Mouse (Mus musculus): Measurements from ENCODE around the gene Nrtn. TPM values are rescaled to one million over a fixed set of nuclear protein-coding genes. Genes with fewer than 3 reads are reported as not detected.

The Nrtn gene
- polyA plus RNA-seq, 2 experiments from 2014 or later = not detected

- ATAC-seq = peak; percentile 53
Measured at GRCm38 (mm10) chr17:56717363-56718058, 39.8 kb downstream of the Nrtn start, which contains the start of the genes Ndufa11 and Vmac. Ndufa11 (plus strand) TSS chr17:56717767. Vmac (minus strand) TSS chr17:56718022.

DNA sequence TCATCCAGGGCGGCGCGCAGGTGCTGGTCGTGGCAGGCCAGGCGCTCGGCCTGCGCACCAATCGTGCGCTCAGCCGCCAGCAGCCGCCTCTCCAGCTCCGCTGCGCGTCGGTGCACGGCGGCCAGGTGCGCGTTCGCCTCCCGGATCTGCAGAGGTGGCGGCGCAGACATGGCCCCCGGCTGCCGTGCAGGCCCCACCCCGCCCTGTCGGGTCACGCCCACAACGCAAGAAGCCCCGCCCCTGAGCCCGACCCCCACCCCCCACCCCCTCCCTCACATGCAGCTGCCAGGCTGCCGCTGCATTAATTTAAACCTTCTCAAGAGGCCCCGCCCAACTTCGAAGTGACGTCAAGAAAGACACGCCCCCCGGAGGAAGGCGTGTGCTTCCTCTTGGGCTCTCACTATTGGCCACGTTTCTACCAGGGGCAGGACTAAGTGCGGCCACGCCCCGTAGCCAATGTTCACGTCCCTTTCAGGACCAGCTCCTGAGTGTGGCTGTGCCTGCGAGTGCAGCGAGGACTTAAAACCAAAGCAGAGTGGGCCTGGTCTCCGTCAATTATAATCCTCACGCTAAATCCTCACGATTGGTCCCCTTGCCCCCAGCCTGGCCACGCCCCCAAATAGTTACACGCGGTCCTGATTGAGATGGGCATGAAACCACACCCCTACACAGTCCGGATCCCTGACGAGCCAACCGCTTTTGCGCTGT is 40.5 kb downstream of the Nrtn start:
- peak; percentile 92 for ATAC-seq

GRCm38 (mm10) chr17:56715914-56716654 is 41.2 kb downstream of the Nrtn start:
- ATAC-seq = no peak

DNA sequence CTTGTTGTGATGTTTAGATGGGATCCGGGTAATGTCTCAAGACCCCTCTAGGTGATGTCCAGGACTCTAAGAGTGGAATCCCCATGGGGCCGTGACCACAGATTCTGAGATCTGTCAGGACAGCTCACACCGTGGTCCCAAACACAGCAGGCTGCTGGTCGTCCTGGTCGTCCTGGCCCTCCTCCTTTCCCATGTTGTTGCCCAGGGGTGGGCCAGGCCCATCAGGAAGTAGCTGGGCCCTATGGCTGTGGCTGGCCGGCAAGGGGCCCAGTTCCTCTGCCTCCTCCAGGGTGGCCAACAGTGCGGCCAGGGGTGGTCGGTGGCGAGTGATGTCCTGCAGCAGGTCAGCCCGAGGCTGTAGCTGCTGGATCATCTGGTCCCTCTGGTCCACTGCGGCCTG is 42.0 kb downstream of the Nrtn start:
- ATAC-seq = no peak

GRCm38 (mm10) chr17:56709708-56710107 is 47.6 kb downstream of the Nrtn start:
- ATAC-seq = no peak

DNA sequence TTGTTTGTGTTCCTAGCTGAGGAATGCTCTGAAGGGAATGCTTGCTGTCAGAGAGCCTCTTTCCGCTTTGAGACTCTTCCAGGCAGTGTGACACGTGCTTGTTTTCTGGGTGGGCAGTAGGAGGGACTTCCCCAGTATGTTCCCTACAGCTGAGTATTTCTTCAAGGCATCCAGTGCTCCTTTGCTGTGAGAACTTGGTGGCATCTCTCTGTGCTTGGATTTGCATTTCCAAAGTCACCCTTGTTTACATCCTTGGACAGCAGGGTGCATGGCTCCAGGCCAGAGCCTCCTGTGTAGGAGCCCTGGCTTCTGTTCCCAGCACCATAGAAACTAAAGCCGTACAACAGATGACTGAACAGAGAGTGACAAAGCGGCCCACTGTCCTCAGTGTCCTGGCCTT is 48.6 kb downstream of the Nrtn start:
- ATAC-seq = no peak

GRCm38 (mm10) chr17:56706515-56706914 is 50.8 kb downstream of the Nrtn start:
- no peak for ATAC-seq

DNA sequence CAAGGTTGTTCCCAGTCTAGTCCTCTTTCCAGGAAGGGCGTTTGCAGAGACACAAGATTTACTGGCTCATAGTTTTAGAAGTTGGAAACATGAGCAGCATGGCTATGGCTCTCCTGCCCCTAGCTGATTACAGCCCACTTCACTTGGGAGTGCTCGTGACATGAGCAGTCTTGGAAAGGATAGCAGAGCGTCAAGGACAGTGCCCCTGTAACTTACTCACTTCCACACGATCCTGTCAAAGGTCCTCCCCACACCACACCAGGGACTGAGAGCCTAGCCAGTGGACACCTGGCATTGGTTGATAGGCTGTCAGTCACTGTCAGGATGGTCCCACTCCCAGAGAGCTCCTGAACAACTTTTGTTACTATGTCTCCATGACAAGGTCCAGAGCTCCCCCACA is 54.3 kb downstream of the Nrtn start:
- ATAC-seq = no peak

Other genes with a start within 250 kb of the Nrtn start
- gene Znrf4, start 245.1 kb downstream of the Nrtn start, polyA plus RNA-seq (2017; shearing (Covaris generic)) = not detected
- gene Gm20219, start 203.1 kb downstream of the Nrtn start, polyA plus RNA-seq (2017; shearing (Covaris generic)) = 1 to 10 TPM; 3.1 to 3.2 TPM
- gene Safb2, start 172.9 kb downstream of the Nrtn start, polyA plus RNA-seq (2017; shearing (Covaris generic)) = 10 to 100 TPM; 36.8 to 53.1 TPM
- 10 to 100 TPM; 52.6 to 55.0 TPM for gene Safb, start 172.7 kb downstream of the Nrtn start, polyA plus RNA-seq (2017; shearing (Covaris generic))
- gene 2410015M20Rik, start 147.8 kb downstream of the Nrtn start, polyA plus RNA-seq (2017; shearing (Covaris generic)) = 100 to 1,000 TPM; 280 to 291 TPM
- gene Rpl36, start 144.1 kb downstream of the Nrtn start, polyA plus RNA-seq (2017; shearing (Covaris generic)) = 1,000 to 10,000 TPM; 3,663 to 4,818 TPM
- 1 to 10 TPM; 4.5 to 8.0 TPM for gene Lonp1, start 130.6 kb downstream of the Nrtn start, polyA plus RNA-seq (2017; shearing (Covaris generic))
- gene Catsperd, start 129.4 kb downstream of the Nrtn start, polyA plus RNA-seq (2017; shearing (Covaris generic)) = 1 to 10 TPM; 2.6 to 3.5 TPM
- gene Ranbp3, start 84.2 kb downstream of the Nrtn start, polyA plus RNA-seq (2017; shearing (Covaris generic)) = 10 to 100 TPM; 55.5 to 79.5 TPM
- gene Ndufa11, start 39.8 kb downstream of the Nrtn start, polyA plus RNA-seq (2017; shearing (Covaris generic)) = 100 to 1,000 TPM; 225 to 227 TPM
- gene Vmac, start 39.5 kb downstream of the Nrtn start, polyA plus RNA-seq (2017; shearing (Covaris generic)) = 1 to 10 TPM; 5.8 to 8.2 TPM
- gene Dus3l, start 7.2 kb upstream of the Nrtn start, polyA plus RNA-seq (2017; shearing (Covaris generic)) = 10 to 100 TPM; 30.3 to 41.2 TPM
- gene Prr22, start 12.7 kb upstream of the Nrtn start, polyA plus RNA-seq (2017; shearing (Covaris generic)) = 1 to 10 TPM in 1 of 2 experiments, under 1 TPM in 1; 0.24 to 1.1 TPM
- 1 to 10 TPM; 1.2 to 2.1 TPM for gene Rfx2, start 73.5 kb upstream of the Nrtn start, polyA plus RNA-seq (2017; shearing (Covaris generic))
- under 1 TPM in 1 of 2 experiments, not detected in 1; 0.12 TPM for gene Acsbg2, start 116.9 kb upstream of the Nrtn start, polyA plus RNA-seq (2017; shearing (Covaris generic))
- gene 1700061G19Rik, start 117.9 kb upstream of the Nrtn start, polyA plus RNA-seq (2017; shearing (Covaris generic)) = under 1 TPM in 1 of 2 experiments, not detected in 1; 0.31 TPM
- 1 to 10 TPM; 4.5 to 7.0 TPM for gene Mllt1, start 177.9 kb upstream of the Nrtn start, polyA plus RNA-seq (2017; shearing (Covaris generic))
- gene Acer1, start 224.6 kb upstream of the Nrtn start, polyA plus RNA-seq (2017; shearing (Covaris generic)) = under 1 TPM in 1 of 2 experiments, not detected in 1; 0.16 TPM
- gene Clpp, start 232.8 kb upstream of the Nrtn start, polyA plus RNA-seq (2017; shearing (Covaris generic)) = 100 to 1,000 TPM; 108 to 110 TPM
- 10 to 100 TPM; 21.6 to 25.1 TPM for gene Alkbh7, start 239.8 kb upstream of the Nrtn start, polyA plus RNA-seq (2017; shearing (Covaris generic))
- not detected for gene Pspn, start 242.5 kb upstream of the Nrtn start, polyA plus RNA-seq (2017; shearing (Covaris generic))

All from CD4-positive, CD25-positive, alpha-beta regulatory T cell, adult 4 months (primary cell).